Mouse (Mus musculus): Measurements from ENCODE around the gene Slc13a5. TPM values are rescaled to one million over a fixed set of nuclear protein-coding genes. Genes with fewer than 3 reads are reported as not detected.

Slc13a5 gene
- polyA plus RNA-seq, 1 experiment from 2014 or later = 0.29 TPM

DNA sequence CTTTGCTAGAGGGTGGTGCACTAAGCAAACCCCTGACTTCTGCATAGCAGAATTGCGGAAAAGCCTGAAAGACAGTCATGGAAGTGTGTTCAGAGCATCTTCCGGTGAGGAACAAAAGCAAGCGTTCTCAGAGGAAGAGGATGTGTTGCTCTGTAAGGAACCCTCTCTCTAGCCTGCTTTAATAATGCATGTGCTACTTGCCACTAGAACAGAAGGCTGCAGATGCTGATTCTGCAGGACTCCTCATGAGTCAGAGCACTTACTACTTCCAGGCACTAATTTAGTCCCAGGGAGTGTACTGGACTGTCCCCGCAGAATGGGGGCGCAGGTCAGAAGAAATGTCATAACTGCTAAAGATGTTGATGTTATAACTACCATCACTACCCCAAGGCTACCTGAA, 49.9 kb downstream of the Slc13a5 start:
- ATAC-seq (ENCODE audit: low FRiP score, low read depth) = no peak
- Histone ChIP-seq H3K4me2 (replicated peaks) (peak overlapping the region; percentile 25; the same call in 1 of the 2 replicates), H3K4me3 (no peak overlapping the region), H3K4me1 (peaks cover 20% of the 10 kb centered on the region), H3K9ac (replicated peaks) (no peak overlapping the region), H3K36me3 (peaks cover 2% of the 10 kb centered on the region; the same call in 1 of the 2 replicates), H3K9me3 (no peaks in the 10 kb centered on the region), H3K27me3 (no peaks in the 10 kb centered on the region), H3K27ac (replicated peaks) (no peak overlapping the region)
- WGBS = 93% methylated on average over 5 of the region's 5 CpGs

DNA sequence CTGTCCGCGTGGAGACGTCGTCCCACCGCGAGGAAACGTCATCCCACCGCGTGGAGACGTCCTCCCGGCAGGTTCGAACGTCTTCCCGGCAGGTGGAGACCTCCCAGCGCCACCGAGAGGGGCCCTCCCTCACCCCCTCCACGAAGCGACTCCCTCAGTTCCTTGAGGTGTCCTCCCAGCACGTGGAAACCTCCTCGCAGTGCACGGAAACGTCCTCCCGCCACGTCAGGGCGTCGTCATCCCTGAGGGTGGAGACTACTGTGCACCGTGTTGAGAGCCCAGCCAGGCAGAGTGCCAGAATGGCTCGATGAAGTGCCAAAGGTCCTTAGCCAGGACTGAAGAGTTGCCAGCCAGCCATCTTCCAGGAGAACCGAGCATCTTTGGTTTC, 51.6 kb downstream of the Slc13a5 start, which contains the start of gene Med31:
Gene Med31, minus strand, starts transcription at position 183 of the 388 bp plus-strand sequence.
- peak within 1 kb of the TSS; percentile 82 for H3K4me2 ChIP-seq (replicated peaks)
- peak within 1 kb of the TSS; percentile 63 for H3K4me3 ChIP-seq
- no peaks in the 10 kb centered on the region for H3K27me3 ChIP-seq
- H3K27ac ChIP-seq (replicated peaks) = peak within 1 kb of the TSS; percentile 69
- H3K4me1 ChIP-seq = peaks cover 20% of the 10 kb centered on the region
- ATAC-seq (ENCODE audit: low FRiP score, low read depth) = peak; percentile 81
- H3K9ac ChIP-seq (replicated peaks) = peak within 1 kb of the TSS; percentile 85
- no peaks in the 10 kb centered on the region for H3K9me3 ChIP-seq
- WGBS = 4% methylated on average over 29 of the region's 29 CpGs
- H3K36me3 ChIP-seq = peaks cover 19% of the 10 kb centered on the region

DNA sequence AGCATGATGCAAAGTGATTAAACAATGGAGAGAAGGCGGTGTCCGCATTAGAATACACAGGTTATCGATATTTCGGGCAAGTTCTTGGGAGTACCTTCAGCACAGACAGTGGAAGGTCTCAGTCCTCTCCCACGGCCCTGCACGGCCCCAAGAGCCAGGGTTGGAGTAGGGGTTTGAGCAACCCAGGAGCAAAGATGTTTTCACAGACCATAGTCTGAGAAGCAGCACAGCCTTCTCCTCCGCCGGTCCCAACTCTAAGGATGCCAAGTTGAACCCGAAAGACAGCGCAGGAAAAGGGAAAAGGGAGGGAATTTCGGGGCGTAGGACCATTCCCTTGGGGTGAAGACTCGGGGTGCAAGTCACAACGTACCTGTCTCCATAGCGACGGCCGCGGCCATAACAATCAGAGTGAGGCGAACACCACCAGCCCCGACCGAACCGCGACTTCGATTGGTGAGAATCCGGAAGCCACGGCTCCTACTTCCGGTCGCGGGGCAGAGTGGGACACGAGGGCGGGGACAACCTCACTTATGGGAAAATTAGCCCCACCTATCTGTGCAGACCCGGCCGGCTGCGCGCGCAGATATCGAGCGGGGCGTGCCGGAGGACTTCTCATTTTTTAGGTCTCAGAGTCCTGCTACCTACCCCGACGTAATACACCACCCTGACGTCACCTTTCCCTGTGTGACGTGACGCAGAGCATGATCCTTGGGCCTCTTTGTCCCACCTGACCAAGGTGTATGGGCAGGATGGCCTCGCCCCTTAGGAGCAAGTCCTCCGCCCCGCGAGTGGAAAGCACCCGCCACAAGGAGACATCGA, 52.2 kb downstream of the Slc13a5 start:
- peaks cover 20% of the 10 kb centered on the region for H3K4me1 ChIP-seq
- H3K4me2 ChIP-seq (replicated peaks) = peak overlapping the region; percentile 82
- no peaks in the 10 kb centered on the region for H3K27me3 ChIP-seq
- peak overlapping the region; percentile 85 for H3K9ac ChIP-seq (replicated peaks)
- peak; percentile 96 for ATAC-seq (ENCODE audit: low FRiP score, low read depth)
- H3K27ac ChIP-seq (replicated peaks) = peak overlapping the region; percentile 69
- no peaks in the 10 kb centered on the region for H3K9me3 ChIP-seq
- WGBS = under 1% methylated on average over 51 of the region's 51 CpGs
- H3K36me3 ChIP-seq = peaks cover 25% of the 10 kb centered on the region
- H3K4me3 ChIP-seq = peak overlapping the region; percentile 63

DNA sequence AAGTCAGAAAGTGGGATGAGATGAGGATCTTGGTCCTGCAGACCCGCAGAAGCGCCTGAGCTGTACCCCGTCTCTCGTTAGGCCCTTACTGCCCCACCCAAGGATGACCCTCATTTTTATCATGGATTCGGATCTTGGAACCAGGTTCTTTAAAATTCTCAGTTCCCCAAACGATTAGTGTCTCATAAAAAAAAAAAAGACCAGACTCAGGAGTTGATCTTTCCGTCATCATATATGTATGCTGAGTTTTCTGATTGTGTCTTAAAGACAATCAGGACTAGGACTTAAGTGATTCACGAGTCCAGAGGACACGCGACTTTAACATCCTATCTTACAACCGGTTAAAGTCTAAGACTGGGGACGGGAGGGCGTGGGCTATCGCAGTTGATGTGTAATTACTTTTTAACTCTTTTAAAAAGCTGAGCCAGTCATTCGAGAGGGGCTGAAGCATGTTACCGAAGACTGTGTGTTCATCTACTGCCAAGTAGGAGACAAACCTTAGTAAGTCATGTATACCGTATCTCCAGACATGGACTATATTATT, 59.1 kb downstream of the Slc13a5 start:
- Histone ChIP-seq H3K9ac (replicated peaks) (peak overlapping the region; percentile 89), H3K36me3 (peaks cover 31% of the 10 kb centered on the region), H3K9me3 (no peaks in the 10 kb centered on the region), H3K27me3 (no peaks in the 10 kb centered on the region), H3K4me3 (peak overlapping the region; percentile 91), H3K4me2 (replicated peaks) (peak overlapping the region; percentile 92), H3K4me1 (peaks cover 40% of the 10 kb centered on the region), H3K27ac (replicated peaks) (peak overlapping the region; percentile 66)
- no peak for ATAC-seq (ENCODE audit: low FRiP score, low read depth)
- WGBS = 22% methylated on average over 17 of the region's 17 CpGs

DNA sequence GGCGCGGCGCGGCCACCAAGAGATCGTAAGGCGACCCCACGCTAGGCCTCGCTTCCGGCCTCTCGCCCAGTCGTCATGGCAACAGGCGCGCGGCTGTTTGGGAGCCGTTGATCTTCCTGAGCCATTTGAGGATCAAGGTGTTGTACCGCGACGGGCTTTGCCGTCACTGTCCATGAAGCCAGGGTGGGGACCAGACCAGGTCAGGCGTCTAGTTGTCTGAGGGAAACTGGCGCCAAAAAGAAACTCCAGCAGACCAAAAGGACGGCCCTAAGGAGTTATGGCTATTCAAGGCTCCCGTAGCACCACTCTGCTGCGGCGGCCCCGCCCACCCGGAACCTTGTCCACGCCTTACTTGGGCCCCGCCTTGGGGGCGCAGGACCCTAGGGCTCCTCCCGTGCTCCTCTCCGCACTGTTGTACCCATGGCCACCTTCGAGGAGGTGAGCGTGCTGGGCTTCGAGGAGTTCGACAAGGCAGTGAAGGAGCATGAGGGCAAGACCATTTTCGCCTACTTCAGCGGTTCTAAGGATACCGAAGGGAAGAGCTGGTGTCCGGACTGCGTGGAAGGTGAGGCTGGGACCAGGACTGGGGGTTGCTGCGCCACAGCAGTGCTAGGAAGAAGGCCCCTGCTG, 59.7 kb downstream of the Slc13a5 start, which contains the start of the genes 4933427D14Rik and Txndc17:
Gene 4933427D14Rik, minus strand, starts transcription at position 256 of the 630 bp plus-strand sequence.
Gene Txndc17, plus strand, starts transcription at position 344 of the 630 bp plus-strand sequence.
- Histone ChIP-seq H3K9ac (replicated peaks) (peak within 1 kb of the TSS; percentile 89), H3K27ac (replicated peaks) (peak within 1 kb of the TSS; percentile 66), H3K4me3 (peak within 1 kb of the TSS; percentile 91), H3K27me3 (no peaks in the 10 kb centered on the region), H3K4me1 (peaks cover 42% of the 10 kb centered on the region), H3K9me3 (no peaks in the 10 kb centered on the region), H3K36me3 (peaks cover 30% of the 10 kb centered on the region), H3K4me2 (replicated peaks) (peak within 1 kb of the TSS; percentile 92)
- WGBS = under 1% methylated on average over 42 of the region's 42 CpGs
- peak; percentile 93 for ATAC-seq (ENCODE audit: low FRiP score, low read depth)

DNA sequence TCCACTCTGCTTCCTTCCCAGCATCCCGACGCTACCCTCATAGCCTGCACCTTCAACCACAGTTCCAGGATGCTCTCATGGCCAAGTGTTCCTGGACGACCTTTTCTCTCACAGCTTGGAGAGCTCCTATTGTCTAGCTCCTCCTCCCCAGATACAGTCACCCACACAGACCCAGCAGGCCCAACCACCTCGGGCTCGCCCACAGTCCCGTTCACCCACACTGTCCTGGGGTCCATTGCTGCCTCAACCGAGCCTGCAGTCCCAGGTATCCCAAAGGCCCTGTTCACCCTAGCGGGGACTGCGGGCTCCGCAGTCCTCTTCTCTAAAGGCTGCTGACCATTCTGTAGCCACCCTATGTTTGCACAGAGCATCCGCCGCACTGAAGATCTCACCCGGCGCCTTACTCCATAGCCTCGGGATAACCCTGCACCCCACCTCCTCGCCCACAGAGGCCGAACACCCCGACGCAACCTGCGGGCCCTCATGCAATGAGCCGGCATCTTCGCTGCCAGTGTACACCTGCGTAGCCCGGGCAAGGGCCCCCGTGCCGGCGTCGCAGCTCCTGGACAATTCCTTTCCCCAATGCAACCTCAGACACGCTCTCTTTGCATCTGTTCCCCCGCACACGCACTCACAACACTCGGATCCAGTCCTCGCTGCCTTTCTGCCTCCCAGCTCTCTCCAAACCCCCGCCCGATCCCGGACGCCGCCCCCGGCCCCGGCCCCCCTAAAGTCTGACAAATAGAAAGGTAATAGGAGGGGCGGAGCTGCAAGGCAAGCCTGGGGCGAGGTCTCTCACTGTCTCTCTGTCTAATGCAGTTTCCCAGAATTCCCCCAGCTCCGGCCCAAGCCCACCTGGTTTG, 60.5 kb downstream of the Slc13a5 start, which contains the start of gene Gm43951:
Gene Gm43951, minus strand, starts transcription at position 500 of the 863 bp plus-strand sequence.
- Histone ChIP-seq H3K4me3 (peak within 1 kb of the TSS; percentile 91), H3K4me1 (peaks cover 42% of the 10 kb centered on the region), H3K27ac (replicated peaks) (peak within 1 kb of the TSS; percentile 66), H3K36me3 (peaks cover 28% of the 10 kb centered on the region), H3K9ac (replicated peaks) (peak within 1 kb of the TSS; percentile 89), H3K27me3 (no peaks in the 10 kb centered on the region), H3K9me3 (no peaks in the 10 kb centered on the region), H3K4me2 (replicated peaks) (peak within 1 kb of the TSS; percentile 92)
- under 1% methylated on average over 43 of the region's 43 CpGs for WGBS
- ATAC-seq (ENCODE audit: low FRiP score, low read depth) = peak; percentile 50

DNA sequence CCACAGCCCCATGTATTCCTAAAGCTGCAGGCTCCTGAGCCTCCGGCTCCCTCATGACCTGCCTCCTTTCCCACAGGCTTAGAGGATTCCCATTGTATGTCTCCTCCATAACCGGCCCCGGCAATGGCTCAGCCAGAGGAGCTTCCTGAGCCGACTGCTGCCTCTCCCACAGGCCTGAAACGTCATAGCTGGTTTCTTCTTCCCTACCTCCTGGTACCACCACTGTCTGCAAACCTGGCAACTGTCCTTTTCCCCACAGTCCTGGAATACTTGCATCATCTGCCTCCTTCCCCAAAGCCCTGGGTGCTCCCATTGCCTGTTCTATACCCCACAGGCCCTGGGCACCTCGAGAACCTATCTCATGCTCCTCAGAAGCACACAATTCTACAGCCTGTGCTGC, 61.8 kb downstream of the Slc13a5 start:
- Histone ChIP-seq H3K4me3 (peak overlapping the region; percentile 91), H3K4me2 (replicated peaks) (peak overlapping the region; percentile 92), H3K4me1 (peaks cover 42% of the 10 kb centered on the region)

DNA sequence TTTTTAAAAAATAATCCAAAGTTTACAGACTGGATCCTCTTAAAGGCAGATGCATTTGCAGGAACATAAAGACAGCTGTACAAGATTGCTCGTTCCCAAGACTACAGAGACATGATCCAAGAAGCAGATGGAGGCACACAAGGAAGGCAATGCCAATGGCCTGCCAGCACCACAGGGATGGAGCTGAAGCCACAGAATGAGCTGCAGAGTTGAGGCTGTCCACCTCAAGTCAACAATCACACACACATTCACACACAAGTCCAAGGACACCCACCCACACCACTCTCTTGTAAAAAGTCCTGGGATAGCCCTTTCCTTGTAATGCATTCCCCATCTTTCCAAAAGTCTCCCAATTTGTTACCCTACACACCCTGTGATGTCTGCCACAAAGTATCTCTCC, 63.6 kb downstream of the Slc13a5 start:
- peak overlapping the region; percentile 92; the same call in 1 of the 2 replicates for H3K4me2 ChIP-seq (replicated peaks)
- no peak overlapping the region for H3K4me3 ChIP-seq
- ATAC-seq (ENCODE audit: low FRiP score, low read depth) = no peak
- no peaks in the 10 kb centered on the region for H3K27me3 ChIP-seq
- H3K36me3 ChIP-seq = peaks cover 23% of the 10 kb centered on the region
- H3K9me3 ChIP-seq = no peaks in the 10 kb centered on the region
- H3K27ac ChIP-seq (replicated peaks) = 0 out of 2 replicates have a peak overlapping the region, but pooled peaks have one; percentile 15
- 70% methylated on average over 1 of the region's 1 CpGs for WGBS
- H3K4me1 ChIP-seq = peaks cover 42% of the 10 kb centered on the region
- H3K9ac ChIP-seq (replicated peaks) = no peak overlapping the region

More for the DNA sequence above, 61.8 kb downstream of the Slc13a5 start:
- Histone ChIP-seq H3K36me3 (peaks cover 23% of the 10 kb centered on the region), H3K27ac (replicated peaks) (no peak overlapping the region), H3K27me3 (no peaks in the 10 kb centered on the region), H3K9me3 (no peaks in the 10 kb centered on the region), H3K9ac (replicated peaks) (peak overlapping the region; percentile 89)
- whole genome bisulfite sequencing = 78% methylated on average over 6 of the region's 6 CpGs
- ATAC-seq (ENCODE audit: low FRiP score, low read depth) = no peak

DNA sequence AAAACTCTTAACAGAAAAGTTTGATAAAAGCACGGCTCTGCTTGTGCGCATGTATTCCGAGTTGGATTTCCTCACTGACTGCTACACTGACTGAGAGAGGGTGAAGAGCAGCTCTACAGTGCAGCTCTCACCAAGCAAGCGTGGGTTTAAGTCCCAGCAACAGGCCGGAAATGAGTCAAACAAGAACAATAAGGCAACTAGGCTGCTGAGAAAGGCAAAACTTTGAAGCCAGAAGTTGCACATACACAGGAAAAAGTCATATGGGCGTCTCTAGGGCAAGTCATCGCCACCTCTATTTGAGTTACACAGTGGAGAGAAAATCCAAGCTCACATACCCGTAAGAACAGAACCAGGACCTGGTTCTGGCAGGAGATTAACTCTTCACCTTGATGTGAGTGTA, 70.5 kb downstream of the Slc13a5 start:
- peaks cover 54% of the 10 kb centered on the region for H3K36me3 ChIP-seq
- no peak overlapping the region for H3K27ac ChIP-seq (replicated peaks)
- no peak overlapping the region for H3K4me3 ChIP-seq
- 91% methylated on average over 8 of the region's 8 CpGs for WGBS
- no peaks in the 10 kb centered on the region for H3K27me3 ChIP-seq
- H3K4me2 ChIP-seq (replicated peaks) = no peak overlapping the region
- H3K4me1 ChIP-seq = no peaks in the 10 kb centered on the region
- H3K9ac ChIP-seq (replicated peaks) = no peak overlapping the region
- no peak for ATAC-seq (ENCODE audit: low FRiP score, low read depth)
- H3K9me3 ChIP-seq = no peaks in the 10 kb centered on the region

DNA sequence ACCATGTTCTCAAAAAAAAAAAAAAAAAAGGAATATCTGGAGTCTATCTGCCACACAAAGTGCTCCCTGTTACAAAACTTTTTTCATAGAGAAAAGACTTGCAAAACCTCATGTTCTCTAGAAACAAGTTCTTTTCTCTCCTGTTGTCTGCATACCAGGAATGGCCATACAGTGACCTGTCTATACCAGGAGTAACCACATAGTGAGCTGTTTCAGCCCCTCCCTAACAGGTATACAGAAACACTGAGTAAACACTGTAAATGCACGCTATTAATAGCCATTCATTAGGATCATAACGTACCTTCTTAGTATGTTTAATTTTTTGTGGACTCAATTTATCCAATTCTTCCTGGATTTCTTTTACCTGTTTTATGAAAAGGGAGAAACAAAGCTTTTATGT, 72.8 kb downstream of the Slc13a5 start:
- no peaks in the 10 kb centered on the region for H3K4me1 ChIP-seq
- H3K4me2 ChIP-seq (replicated peaks) = no peak overlapping the region
- no peak overlapping the region for H3K4me3 ChIP-seq
- no peak for ATAC-seq (ENCODE audit: low FRiP score, low read depth)
- H3K36me3 ChIP-seq = peaks cover 65% of the 10 kb centered on the region
- no peak overlapping the region for H3K27ac ChIP-seq (replicated peaks)
- 92% methylated on average over 2 of the region's 2 CpGs for WGBS
- no peaks in the 10 kb centered on the region for H3K27me3 ChIP-seq
- no peak overlapping the region for H3K9ac ChIP-seq (replicated peaks)
- no peaks in the 10 kb centered on the region for H3K9me3 ChIP-seq
